Mouse (Mus musculus): Measurements from ENCODE around the gene Rsf1. TPM values are rescaled to one million over a fixed set of nuclear protein-coding genes. Genes with fewer than 3 reads are reported as not detected.

The Rsf1 gene
- polyA plus RNA-seq (2017; shearing (Covaris generic)) = 57.7 TPM

DNA sequence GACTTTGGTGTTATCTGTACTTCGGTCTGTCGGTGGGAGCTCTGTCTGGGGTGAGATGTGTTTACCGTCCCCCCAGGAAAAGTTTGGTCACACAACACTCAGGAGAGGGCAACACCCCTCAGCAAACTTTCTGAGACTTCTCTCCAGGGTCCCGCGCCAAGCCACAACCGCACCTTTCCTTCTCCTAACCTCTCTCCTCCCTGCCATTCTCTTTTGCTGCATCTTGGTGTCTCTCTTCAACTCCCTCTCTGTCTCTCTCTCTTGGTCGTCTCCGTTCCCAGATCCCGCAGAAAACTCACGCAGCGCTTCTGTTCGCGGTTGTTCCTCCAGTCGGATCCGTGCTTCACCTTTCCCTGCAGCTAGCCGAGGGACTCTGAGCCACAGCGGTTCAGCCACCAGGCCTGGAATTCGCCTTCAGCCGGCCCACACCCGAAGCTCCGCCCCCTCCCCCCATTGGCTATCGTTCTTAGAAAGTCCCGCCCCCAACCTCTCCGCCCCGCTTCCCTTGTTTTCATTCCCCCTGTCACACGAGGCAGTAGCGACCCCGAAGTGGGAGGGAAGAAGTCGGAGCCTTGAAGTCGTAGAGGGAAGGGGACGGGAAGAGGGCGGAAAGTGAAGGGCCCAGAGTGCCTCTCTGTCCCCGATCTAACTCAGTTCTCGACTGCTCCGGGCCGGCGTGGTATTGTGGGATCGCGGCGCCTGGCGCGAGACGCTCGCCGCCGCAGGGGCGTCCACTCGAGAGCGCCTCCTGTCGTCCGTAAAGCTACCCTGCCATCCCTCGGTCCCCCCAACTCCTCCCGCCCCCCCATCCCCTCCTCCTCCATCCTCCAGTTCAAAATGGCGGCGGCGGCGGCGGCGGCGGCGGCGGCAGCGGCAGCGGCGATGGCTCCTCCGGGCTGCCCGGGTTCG lies at the start of gene Rsf1, which contains the start of gene Aamdc:
Gene Rsf1, plus strand, starts transcription at position 823 of the 909 bp plus-strand sequence.
Gene Aamdc, minus strand, starts transcription at position 431 of the 909 bp plus-strand sequence.

DNA sequence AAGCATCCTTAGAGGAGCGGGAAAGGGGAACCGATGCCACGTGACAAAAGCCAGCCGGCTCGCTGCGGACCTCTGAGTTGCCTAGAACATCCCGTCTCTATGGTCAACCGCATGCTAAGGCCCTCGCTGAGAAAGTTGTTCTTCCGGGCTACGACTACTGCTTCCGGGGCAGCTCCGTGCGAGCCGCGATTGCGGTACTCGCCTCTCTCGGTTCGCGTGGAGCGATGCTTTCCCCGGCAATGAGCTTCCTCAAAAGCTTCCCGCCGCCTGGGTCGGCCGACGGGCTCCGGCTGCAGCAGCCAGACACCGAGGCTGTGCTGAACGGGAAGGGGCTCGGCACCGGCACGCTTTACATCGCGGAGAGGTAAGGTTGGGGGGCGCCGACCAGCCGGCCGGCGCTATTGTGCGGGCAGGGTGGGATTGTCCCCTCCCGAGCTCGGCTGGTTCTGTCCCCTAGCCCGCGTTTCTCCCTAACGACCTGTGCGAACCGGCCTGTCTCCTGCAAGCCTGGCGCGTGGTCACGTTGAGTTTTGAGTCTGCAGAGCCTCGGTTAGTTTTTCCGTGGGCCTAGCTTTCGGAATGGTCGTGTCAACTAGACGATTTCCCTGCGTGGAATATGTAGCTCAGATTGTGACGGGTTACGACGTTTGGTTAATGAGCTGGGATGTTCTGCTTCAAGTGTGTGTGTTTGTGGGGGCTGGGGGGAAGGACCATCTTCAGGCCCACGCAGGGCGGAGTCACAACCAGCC lies 117.0 kb downstream of the Rsf1 start, which contains the start of gene Clns1a:
Gene Clns1a, plus strand, starts transcription at position 129 of the 749 bp plus-strand sequence.

DNA sequence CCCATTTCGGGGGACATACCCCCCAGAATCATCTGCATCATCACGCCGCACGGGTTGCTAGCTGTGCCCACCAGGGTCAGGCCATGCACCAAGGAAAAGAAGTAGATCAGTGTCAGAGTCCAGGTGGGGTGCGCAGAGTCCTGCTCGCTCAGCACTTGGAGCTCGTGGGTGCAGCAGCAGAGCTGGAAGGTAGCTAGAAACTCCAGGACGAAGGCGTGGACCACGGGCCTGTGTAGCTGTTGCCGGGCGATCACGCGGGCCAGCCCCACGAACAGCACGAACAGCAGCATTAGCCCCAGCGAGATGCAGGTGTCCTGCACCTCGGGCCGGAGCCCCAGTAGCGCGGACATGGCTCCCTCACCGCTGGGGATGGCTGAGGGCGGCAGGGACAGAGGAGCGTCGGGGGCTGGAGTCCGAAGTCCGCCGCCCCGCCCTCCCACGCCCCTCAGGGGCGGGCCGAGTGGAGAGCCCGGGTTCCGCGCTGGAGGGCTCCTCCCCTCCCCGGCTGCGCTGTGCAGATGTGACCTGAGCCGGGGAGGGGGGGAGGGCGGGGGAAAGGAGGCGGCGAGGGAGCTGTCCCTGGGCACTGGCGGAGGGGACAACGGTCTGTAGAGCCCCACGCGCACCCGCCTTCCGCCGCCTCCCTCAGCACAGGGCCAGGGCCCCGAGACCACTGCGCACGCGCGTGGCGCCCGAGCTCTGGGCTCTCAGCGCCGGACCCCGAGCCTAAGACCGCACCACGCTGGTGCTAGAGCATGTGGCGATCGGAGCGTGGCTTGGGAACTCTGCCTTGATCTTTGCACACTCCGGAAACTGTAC lies 158.2 kb downstream of the Rsf1 start, which contains the start of gene Aqp11:
Gene Aqp11, minus strand, starts transcription at position 652 of the 819 bp plus-strand sequence.

Other genes starting within 250 kb of the Rsf1 start
- 1.5 TPM for gene Usp35, start 247.9 kb upstream of the Rsf1 start, polyA plus RNA-seq (2017; shearing (Covaris generic))
- gene Kctd21, start 247.6 kb upstream of the Rsf1 start, polyA plus RNA-seq (2017; shearing (Covaris generic)) = 0.37 TPM
- 8.8 TPM for gene Alg8, start 208.3 kb upstream of the Rsf1 start, polyA plus RNA-seq (2017; shearing (Covaris generic))
- gene Ndufc2, start 179.9 kb upstream of the Rsf1 start, polyA plus RNA-seq (2017; shearing (Covaris generic)) = 84.0 TPM
- gene Thrsp, start 162.2 kb upstream of the Rsf1 start, polyA plus RNA-seq (2017; shearing (Covaris generic)) = not detected
- not detected for gene Kctd14, start 128.6 kb upstream of the Rsf1 start, polyA plus RNA-seq (2017; shearing (Covaris generic))
- gene Ints4, start 98.9 kb upstream of the Rsf1 start, polyA plus RNA-seq (2017; shearing (Covaris generic)) = 33.5 TPM
- 22.7 TPM for gene Aamdc, start 392 bp upstream of the Rsf1 start, polyA plus RNA-seq (2017; shearing (Covaris generic))
- gene Clns1a, start 116.7 kb downstream of the Rsf1 start, polyA plus RNA-seq (2017; shearing (Covaris generic)) = 65.7 TPM
- gene Aqp11, start 158.4 kb downstream of the Rsf1 start, polyA plus RNA-seq (2017; shearing (Covaris generic)) = 0.56 TPM
- gene Pak1, start 208.7 kb downstream of the Rsf1 start, polyA plus RNA-seq (2017; shearing (Covaris generic)) = 10.1 TPM

Measured in effector memory CD4-positive, alpha-beta T cell, adult 5 months (primary cell).